Mouse (Mus musculus) forelimb bud, embryonic 11.5 days (tissue): Measurements from ENCODE around the gene Dtd1.

Source experiments
- DNase-seq: peaks from one replicate; pipeline ENCODE4 v3.0.0-alpha.2; 2012; ENCODE audit warnings: low read depth, low spot score

Dtd1 gene

DNA sequence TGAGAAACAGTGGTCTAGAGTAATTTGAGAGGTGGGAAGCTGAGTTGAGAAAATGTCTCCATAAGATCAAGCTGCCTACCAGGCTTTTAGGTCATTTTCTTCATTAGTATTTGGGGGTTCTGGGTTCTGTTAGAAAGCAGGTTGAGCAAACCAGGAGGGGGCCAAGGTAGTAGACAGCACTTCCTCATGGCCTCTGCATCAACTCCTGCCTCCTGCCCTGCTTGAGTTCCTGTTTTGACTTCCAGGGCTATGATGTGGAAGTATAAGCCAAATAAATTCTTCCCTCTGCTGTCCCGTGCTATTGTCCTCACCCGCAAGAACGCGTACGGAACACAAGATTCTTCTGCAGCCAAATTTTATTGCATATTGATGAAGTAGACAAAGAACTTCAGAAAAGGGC, 165.5 kb downstream of the Dtd1 start:
- no peak for DNase-seq

DNA sequence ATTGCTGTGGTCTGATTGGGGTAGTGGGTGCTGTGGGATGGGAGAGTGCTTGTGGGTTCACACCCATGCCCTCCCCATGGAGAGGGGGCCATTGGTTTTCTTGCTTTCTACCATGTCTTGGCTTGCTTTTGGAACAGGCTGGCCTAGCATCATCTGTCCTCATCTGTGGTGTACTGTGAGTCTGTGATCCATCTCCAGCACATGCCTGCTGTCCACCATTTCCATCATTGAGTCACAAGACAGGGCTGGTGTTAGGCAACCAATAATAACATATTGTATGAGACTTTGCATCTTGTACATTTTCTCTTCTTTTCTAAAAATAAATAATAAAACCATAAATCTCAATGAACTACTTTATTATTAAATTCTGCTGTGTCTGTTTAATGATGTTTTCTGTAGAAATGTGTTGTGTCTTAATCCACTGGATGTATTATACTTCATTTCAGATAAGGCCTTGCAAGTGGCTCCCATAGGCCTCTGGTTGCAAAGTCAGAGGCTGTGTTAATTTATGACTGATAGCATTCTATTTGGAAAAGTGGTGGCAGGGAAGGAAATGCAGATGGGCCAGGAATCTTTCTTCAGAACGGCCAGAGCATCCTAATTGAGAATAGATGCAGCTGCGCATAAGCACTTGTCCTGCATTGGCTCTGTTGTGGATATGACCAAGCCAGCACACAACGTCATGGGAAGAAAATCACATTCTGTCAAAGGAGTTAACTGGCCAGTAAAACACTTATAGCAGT, 168.8 kb downstream of the Dtd1 start:
- DNase-seq, result no peak

GRCm38 (mm10) chr2:144769118-144769496, 169.4 kb downstream of the Dtd1 start:
- no peak for DNase-seq

- no peak for DNase-seq
Measured at GRCm38 (mm10) chr2:144769556-144769955, 169.9 kb downstream of the Dtd1 start.

- DNase-seq, result no peak
Measured at GRCm38 (mm10) chr2:144770452-144770941, 170.8 kb downstream of the Dtd1 start.

DNA sequence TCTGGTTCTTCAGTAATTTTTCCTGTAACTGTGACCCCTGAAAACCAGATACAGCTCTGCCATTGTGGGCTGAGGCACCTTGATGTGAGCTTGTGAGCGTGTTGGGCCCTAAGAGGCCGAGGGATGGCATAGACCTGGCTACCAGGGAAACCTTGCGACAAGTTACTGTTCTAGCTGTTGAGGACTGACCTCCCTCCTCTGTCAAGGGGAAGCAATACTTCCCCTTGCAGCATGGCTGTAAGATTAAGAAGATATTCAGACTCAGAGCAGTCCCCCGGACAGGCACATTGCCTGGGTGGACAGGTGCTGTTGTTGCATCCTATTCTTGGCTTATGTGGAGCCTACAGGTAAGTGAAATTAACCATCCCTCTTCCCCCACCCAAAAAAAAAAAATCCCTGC, 172.1 kb downstream of the Dtd1 start:
- DNase-seq, result no peak

- DNase-seq, result no peak
Measured at GRCm38 (mm10) chr2:144774636-144775160, 175.0 kb downstream of the Dtd1 start.

- no peak for DNase-seq
Measured at GRCm38 (mm10) chr2:144775626-144776025, 175.9 kb downstream of the Dtd1 start.

DNA sequence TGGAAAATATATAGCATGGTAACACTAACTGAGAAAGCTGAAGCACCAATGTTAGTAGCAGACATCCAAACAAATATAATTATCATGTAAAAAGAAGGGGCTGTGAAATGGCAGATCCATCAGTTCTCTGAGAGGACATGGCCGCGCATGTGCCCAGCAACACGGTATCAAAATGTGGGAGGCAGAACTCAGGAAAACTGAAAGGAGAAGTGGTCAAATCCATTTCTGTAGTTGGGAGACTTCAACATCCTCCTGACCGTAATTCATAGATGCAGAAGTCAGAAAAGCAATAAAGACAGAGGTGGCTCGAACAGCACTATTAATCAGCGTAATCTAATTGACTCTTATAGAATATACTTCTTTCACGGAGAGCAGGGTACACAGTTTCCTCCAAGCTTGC, 179.6 kb downstream of the Dtd1 start:
- DNase-seq, result no peak

GRCm38 (mm10) chr2:144780731-144781130, 181.0 kb downstream of the Dtd1 start:
- no peak for DNase-seq

DNA sequence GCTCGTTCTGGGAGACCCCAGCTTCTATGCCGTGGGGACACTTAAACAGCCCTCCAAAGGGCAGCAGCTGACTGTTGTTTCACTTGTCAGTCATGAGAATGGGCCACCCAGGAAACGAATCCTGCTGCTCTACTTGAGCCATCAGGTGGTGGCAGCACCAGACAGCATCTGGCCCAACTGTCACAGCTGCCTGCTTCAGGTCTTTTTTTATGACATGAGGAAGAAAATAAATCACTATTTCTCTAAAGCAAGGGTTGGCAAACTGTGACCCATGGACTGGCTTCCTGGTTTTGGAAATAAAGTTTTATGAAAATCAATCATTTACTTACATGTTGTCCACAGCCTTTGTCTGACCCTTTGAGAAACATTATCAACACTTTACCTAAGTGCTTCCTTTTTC, 182.2 kb downstream of the Dtd1 start:
- no peak for DNase-seq

DNA sequence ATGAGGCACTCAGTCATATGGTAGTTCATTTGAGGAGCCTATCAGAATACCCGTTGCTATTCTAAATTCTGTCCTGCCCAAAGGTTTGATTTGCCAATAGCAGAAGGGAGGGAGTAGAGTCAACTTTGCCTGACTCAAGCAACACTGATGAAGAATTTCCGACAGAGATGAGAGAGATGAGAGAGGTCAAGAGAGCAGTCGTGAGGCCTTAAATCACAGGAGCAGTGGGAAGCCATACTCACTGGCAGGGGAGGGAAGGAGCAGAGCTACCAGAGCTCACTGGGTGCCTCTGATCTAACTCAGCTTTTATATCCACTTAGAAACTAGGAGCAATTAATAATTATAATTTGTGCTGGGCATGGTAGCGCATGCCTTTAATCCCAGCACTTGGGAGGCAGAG, 182.8 kb downstream of the Dtd1 start:
- no peak for DNase-seq

- DNase-seq, result no peak
Measured at GRCm38 (mm10) chr2:144783190-144783589, 183.5 kb downstream of the Dtd1 start.

- DNase-seq, result no peak
Measured at GRCm38 (mm10) chr2:144783831-144784230, 184.1 kb downstream of the Dtd1 start.

DNA sequence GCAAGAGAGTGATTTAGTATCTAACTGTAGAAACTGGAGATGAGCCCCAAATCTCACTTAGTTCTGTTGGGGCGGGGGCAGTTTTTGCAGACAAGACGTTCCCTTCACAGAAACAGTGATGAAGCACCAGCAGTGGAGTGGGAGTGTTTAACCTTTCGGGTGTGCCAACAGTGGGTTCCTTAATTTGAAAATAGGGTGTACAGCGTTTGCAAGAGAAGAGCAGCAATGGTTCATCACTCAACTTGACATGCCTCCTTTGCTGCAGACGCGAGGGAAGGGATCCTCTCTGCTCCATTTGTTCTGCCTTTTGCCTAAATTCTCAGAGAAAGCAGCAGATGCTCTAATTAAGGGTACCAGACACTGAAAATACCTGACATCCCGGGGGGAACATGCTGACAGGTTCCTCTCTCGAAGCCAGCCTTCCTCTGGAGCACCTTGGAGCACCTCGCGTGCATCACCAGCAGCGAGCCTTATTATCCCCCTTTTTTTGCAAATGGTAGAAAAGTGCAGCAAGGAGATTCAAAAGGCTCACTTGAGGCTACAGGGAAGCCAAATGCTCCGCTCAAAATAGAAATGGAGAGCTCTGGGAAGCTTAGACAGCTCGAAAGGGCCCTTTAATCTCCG, 192.1 kb downstream of the Dtd1 start:
- DNase-seq, result no peak

GRCm38 (mm10) chr2:144797515-144797914, 197.8 kb downstream of the Dtd1 start:
- no peak for DNase-seq

DNA sequence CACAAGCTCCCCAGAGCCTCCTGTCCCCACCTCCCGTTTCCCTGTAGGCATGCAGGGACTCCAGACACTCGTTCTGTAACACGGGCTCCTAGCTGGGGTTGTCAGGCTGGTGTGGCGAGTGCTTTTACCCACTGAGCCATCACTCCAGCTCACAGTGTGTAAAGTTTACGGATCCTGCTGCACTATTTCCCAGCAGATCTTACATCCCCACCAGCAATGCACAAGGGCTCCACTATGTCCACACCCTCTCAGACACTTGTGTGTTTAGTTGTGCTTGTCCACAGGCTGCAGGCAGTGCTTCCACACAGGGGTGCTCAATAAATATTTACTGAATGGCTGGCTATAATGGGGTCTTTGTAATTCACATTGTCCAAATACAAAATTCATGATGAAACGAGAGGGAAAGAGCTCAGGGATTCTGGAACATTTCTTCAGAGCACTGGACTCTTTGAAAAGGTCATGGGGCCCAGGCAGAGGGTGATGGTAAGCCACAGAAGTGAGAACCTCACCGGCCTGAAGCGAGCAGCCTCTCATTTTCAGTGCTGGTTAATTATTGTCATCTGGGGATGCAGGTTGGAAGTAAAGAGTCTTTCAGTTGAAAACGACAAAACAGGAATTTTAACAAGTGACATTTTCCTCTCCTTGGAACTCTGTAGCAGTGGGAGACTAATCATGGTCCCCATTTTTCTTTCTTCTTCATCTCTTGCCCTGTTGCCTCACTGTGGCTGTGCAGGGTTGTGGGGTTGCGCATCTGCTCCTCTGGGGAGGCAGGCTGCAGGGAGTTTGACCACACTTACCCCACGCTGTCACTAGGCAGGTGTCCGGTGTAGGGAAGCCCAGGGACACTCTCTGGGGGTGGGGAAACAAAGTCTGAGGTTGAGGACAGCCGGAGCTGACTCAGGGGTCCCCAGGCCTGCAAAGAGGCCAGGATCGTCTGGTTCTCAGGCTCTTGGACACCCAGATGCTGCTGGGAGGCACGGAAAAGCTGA, 208.4 kb downstream of the Dtd1 start:
- DNase-seq, result no peak
